Mouse (Mus musculus): ENCODE measurements at regions not wholly inside any gene's neighbourhood (a gene's known extent, or its start where the extent isn't known, plus 50 kb on each side); places are given as distances from the start of the nearest gene placed in this dataset.

GRCm38 (mm10) chr2:39420696-39421095 is 194.4 kb upstream of the Ppp6c start:
- no peaks in the 10 kb centered on the region for H3K27me3 ChIP-seq (ENCODE audit: insufficient read depth, low read length)
- no peak overlapping the region for H3K9ac ChIP-seq (replicated peaks; ENCODE audit: low read length)
- no peak overlapping the region for H3K27ac ChIP-seq
- ATAC-seq = no peak
- H3K4me1 ChIP-seq (ENCODE audit: insufficient read depth, low read length) = no peaks in the 10 kb centered on the region
- no peak for TF ChIP-seq CTCF (IDR thresholded peaks at IDR 0.05; ENCODE audit: low read depth)
- no peaks in the 10 kb centered on the region for H3K36me3 ChIP-seq (ENCODE audit: insufficient read depth, low read length)
- H3K4me2 ChIP-seq (ENCODE audit: low read depth, low read length) = no peak overlapping the region
- no peak overlapping the region for H3K4me3 ChIP-seq (ENCODE audit: low read length)
- no peak for DNase-seq (ENCODE audit: low spot score)
- H3K9me3 ChIP-seq (ENCODE audit: low read length) = no peaks in the 10 kb centered on the region
- 96% methylated on average over 22 of the region's 25 CpGs for WGBS

- peak; percentile 58 for ATAC-seq
- WGBS = 32% methylated on average over 2 of the region's 2 CpGs
Measured at GRCm38 (mm10) chr2:39400336-39400735, 174.1 kb upstream of the Ppp6c start.

DNA sequence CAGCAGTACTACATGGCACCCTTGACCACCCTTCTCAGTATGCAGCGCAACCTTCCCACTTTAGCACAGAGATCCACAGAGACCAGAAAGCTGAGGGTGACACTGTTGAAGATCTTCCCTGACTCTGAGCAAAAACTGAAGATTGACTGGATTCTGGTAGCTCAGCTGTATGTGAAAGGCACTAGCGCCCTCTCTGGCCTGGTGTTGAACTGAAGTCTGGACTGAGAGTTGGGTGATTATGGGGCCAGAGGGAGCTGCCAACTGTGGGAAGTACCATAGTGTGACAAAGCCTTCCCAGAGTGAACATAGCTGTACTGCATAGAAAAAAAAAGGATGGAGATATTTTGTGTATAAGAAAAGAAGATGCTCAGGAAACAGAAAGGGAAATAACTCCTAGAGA is 173.3 kb upstream of the Ppp6c start:
- Histone ChIP-seq H3K9me3 (ENCODE audit: low read length) (no peaks in the 10 kb centered on the region), H3K4me3 (ENCODE audit: low read length) (no peak overlapping the region), H3K36me3 (ENCODE audit: insufficient read depth, low read length) (no peaks in the 10 kb centered on the region), H3K9ac (replicated peaks; ENCODE audit: low read length) (no peak overlapping the region), H3K27me3 (ENCODE audit: insufficient read depth, low read length) (no peaks in the 10 kb centered on the region), H3K4me1 (ENCODE audit: insufficient read depth, low read length) (no peaks in the 10 kb centered on the region), H3K27ac (no peak overlapping the region), H3K4me2 (ENCODE audit: low read depth, low read length) (no peak overlapping the region)
- peak; percentile 44 for TF ChIP-seq CTCF (IDR thresholded peaks at IDR 0.05; ENCODE audit: low read depth)
- WGBS = 72% methylated on average over 2 of the region's 2 CpGs
- 0 out of 2 replicates have a peak, but pooled peaks have one; percentile 59 for ATAC-seq
- peak; percentile 8 for DNase-seq (ENCODE audit: low spot score)

More at GRCm38 (mm10) chr2:39400336-39400735, 174.1 kb upstream of the Ppp6c start:
- no peak for TF ChIP-seq CTCF (IDR thresholded peaks at IDR 0.05; ENCODE audit: low read depth)
- no peaks in the 10 kb centered on the region for H3K9me3 ChIP-seq (ENCODE audit: low read length)
- no peak overlapping the region for H3K4me2 ChIP-seq (ENCODE audit: low read depth, low read length)
- H3K4me3 ChIP-seq (ENCODE audit: low read length) = no peak overlapping the region
- H3K4me1 ChIP-seq (ENCODE audit: insufficient read depth, low read length) = no peaks in the 10 kb centered on the region
- H3K9ac ChIP-seq (replicated peaks; ENCODE audit: low read length) = no peak overlapping the region
- DNase-seq (ENCODE audit: low spot score) = peak; percentile 56
- no peaks in the 10 kb centered on the region for H3K36me3 ChIP-seq (ENCODE audit: insufficient read depth, low read length)
- no peaks in the 10 kb centered on the region for H3K27me3 ChIP-seq (ENCODE audit: insufficient read depth, low read length)
- H3K27ac ChIP-seq = no peak overlapping the region

DNA sequence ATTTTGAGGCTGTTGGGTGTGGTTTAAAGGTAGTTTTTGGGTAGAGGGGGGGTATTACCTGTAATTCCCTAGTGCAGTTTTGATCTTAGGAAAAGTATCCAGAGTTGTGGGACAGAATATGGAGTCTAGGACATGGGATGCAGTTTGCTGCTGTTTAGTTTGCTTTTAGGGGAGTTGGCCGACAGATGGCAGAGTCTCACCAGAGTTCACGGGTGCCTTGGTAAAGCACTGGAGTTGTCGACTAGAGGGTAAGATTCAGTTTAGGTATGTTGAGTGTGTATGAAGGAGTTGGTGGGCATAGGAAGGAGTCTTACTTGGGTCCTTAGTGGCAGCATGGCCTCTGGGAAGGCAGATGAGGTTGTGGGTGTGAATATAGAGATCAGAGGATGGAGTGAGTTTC is 168.4 kb upstream of the Ppp6c start:
- DNase-seq (ENCODE audit: low spot score) (no peak), ATAC-seq (no peak)
- no peaks in the 10 kb centered on the region for H3K4me1 ChIP-seq (ENCODE audit: insufficient read depth, low read length)
- H3K4me2 ChIP-seq (ENCODE audit: low read depth, low read length) = no peak overlapping the region
- H3K36me3 ChIP-seq (ENCODE audit: insufficient read depth, low read length) = no peaks in the 10 kb centered on the region
- no peak overlapping the region for H3K4me3 ChIP-seq (ENCODE audit: low read length)
- no peak overlapping the region for H3K27ac ChIP-seq
- H3K27me3 ChIP-seq (ENCODE audit: insufficient read depth, low read length) = no peaks in the 10 kb centered on the region
- H3K9me3 ChIP-seq (ENCODE audit: low read length) = no peaks in the 10 kb centered on the region
- WGBS = 68% methylated on average over 3 of the region's 3 CpGs
- H3K9ac ChIP-seq (replicated peaks; ENCODE audit: low read length) = no peak overlapping the region
- no peak for TF ChIP-seq CTCF (IDR thresholded peaks at IDR 0.05; ENCODE audit: low read depth)

DNA sequence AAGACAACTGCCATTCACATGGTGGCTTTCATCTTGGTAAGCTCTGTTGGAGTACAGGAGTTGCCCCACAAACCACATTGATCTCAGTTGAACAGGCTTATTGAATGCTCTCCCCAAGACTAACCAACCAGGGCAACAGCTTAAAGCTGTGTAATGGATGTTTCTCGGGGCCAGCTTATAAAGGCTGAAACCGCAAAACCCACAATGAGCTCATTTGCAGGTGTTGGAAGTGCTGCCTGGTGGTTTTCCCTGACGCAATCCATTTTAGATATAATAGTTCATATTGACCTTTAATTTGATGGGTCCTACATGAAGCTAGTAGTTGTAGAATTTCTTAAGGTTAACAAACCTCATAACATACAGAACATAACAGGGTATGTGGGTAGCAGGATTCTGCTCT is 151.0 kb upstream of the Ppp6c start:
- no peak overlapping the region for H3K4me3 ChIP-seq (ENCODE audit: low read length)
- no peak overlapping the region for H3K4me2 ChIP-seq (ENCODE audit: low read depth, low read length)
- H3K27ac ChIP-seq = no peak overlapping the region
- H3K9me3 ChIP-seq (ENCODE audit: low read length) = no peaks in the 10 kb centered on the region
- H3K36me3 ChIP-seq (ENCODE audit: insufficient read depth, low read length) = no peaks in the 10 kb centered on the region
- H3K9ac ChIP-seq (replicated peaks; ENCODE audit: low read length) = no peak overlapping the region
- DNase-seq (ENCODE audit: low spot score) (no peak), ATAC-seq (no peak)
- WGBS = 92% methylated on average over 3 of the region's 3 CpGs
- no peaks in the 10 kb centered on the region for H3K27me3 ChIP-seq (ENCODE audit: insufficient read depth, low read length)
- TF ChIP-seq CTCF (IDR thresholded peaks at IDR 0.05; ENCODE audit: low read depth) = no peak
- no peaks in the 10 kb centered on the region for H3K4me1 ChIP-seq (ENCODE audit: insufficient read depth, low read length)

DNA sequence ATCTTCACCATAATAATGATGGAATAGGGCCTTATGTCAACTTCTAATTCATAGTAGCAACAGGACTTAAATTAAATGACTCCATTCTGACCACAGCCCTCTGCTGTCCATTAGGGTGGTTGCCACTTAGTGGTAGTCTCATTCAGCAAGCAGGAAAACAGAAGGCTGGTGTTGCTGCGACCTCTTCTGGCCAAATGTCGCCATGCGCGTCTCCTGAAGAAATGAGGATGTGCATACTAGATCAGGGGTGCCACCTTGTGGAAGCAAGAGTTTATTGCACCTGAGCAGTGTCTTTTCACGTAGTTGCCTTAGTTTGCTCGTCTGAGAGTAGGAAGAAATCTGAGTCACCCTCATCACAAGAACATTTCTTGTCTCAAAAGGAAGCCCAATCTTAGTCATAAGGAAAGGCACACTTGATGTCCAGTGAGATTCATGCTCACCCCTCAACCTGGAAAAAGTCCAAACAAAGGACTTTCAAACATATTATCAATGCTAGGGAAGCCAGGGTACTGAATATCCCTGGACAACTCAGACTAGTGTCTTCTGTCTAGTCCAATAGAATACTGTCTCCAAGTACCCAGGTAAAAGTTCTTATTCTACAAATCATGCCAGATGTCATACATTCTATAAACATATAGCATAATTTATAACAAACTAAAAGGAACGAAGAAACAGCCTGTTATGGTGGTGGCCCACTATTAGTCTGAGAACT is 147.0 kb upstream of the Ppp6c start:
- Histone ChIP-seq H3K27ac (no peak overlapping the region), H3K36me3 (ENCODE audit: insufficient read depth, low read length) (no peaks in the 10 kb centered on the region), H3K9ac (replicated peaks; ENCODE audit: low read length) (no peak overlapping the region), H3K4me1 (ENCODE audit: insufficient read depth, low read length) (no peaks in the 10 kb centered on the region), H3K9me3 (ENCODE audit: low read length) (no peaks in the 10 kb centered on the region), H3K4me3 (ENCODE audit: low read length) (no peak overlapping the region), H3K27me3 (ENCODE audit: insufficient read depth, low read length) (no peaks in the 10 kb centered on the region), H3K4me2 (ENCODE audit: low read depth, low read length) (no peak overlapping the region)
- peak; percentile 100 for TF ChIP-seq CTCF (IDR thresholded peaks at IDR 0.05; ENCODE audit: low read depth)
- DNase-seq (ENCODE audit: low spot score) = peak; percentile 95
- ATAC-seq = peak; percentile 94
- 16% methylated on average over 7 of the region's 7 CpGs for WGBS

DNA sequence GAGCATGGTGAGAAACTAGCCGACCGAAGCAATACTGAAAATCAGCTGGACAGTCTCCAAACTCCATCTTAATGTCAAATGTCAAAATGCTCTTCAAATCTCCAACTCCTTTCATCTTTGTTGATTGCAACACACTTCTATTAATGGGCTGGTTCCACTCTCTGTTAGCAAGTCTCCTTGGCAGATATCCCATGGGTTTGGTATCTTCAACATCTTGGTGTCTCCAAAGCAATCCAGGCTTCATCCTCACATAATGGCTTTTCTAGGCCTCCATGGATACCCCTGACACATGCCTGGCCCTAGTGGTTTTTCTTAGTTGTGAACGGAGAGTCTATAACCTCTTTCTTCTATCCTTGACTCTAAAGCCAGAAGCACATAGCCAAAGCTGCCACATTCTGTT is 118.0 kb upstream of the Ppp6c start:
- WGBS = 80% methylated on average over 3 of the region's 3 CpGs
- no peak for TF ChIP-seq CTCF (IDR thresholded peaks at IDR 0.05; ENCODE audit: low read depth)
- Histone ChIP-seq H3K36me3 (ENCODE audit: insufficient read depth, low read length) (no peaks in the 10 kb centered on the region), H3K9me3 (ENCODE audit: low read length) (no peaks in the 10 kb centered on the region), H3K4me3 (ENCODE audit: low read length) (no peak overlapping the region), H3K9ac (replicated peaks; ENCODE audit: low read length) (no peak overlapping the region), H3K27ac (no peak overlapping the region), H3K27me3 (ENCODE audit: insufficient read depth, low read length) (no peaks in the 10 kb centered on the region), H3K4me2 (ENCODE audit: low read depth, low read length) (no peak overlapping the region), H3K4me1 (ENCODE audit: insufficient read depth, low read length) (no peaks in the 10 kb centered on the region)
- DNase-seq (ENCODE audit: low spot score) = no peak
- no peak for ATAC-seq

Measured in hindbrain, postnatal 0 days (tissue).